In the genomic region with DNA sequence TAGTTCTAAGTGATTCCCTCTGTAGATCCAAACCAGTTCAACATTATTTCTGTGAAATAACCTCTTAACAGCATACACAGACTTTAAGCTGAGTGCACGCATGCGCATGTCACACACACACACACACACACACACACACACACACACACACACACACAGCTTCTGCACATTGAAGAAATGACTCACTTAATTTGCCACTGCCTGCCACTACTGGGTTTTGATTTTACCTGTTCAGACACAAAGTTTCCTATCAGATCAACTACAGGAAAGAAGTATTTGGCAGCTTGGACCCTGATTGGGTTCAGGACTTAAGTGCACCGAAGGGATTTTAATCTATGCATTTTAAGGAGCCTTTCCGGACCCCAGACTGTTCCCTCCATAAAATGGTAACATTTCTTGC, we compare ENCODE assay signal across 7 mouse cellular contexts. TPM values are rescaled to one million over a fixed set of nuclear protein-coding genes. Genes with fewer than 3 reads are reported as not detected.
A peak's percentile ranks its signal among the peaks of the same experiment; 100 is the strongest.
DNase-seq lines count a peak whose midpoint lies in the region; ATAC-seq lines count a peak whose summit lies in the region.

No protein-coding gene starts in this region.

- H3K4me1 ChIP-seq in neural tube, embryonic 11.5 days (ENCODE audit: control insufficient read depth, insufficient read depth, low read length) = 0 out of 2 replicates have a peak, but pooled peaks cover 4% of the 10 kb centered on the region
- H3K4me1 ChIP-seq in forebrain, embryonic 15.5 days = peaks cover 9% of the 10 kb centered on the region
- peaks cover 13% of the 10 kb centered on the region; the same call in 1 of the 2 replicates for H3K4me1 ChIP-seq in limb, embryonic 11.5 days (ENCODE audit: control insufficient read depth, insufficient read depth, low read length)
- H3K4me1 ChIP-seq in stomach, embryonic 15.5 days = peaks cover 8% of the 10 kb centered on the region; the same call in 1 of the 2 replicates

- intact Hi-C loops in left cerebral cortex, postnatal 36 days (cut with DNase I) = loop anchor here (5.0 kb wide), 1 partner anchor 67 kb away; a partner anchor contains a TSS

- no peaks in the 10 kb centered on the region for H3K27me3 ChIP-seq in neural tube, embryonic 11.5 days (ENCODE audit: control insufficient read depth, insufficient read depth, low read length)
- no peaks in the 10 kb centered on the region for H3K27me3 ChIP-seq in forebrain, embryonic 15.5 days
- H3K27me3 ChIP-seq in limb, embryonic 11.5 days (ENCODE audit: control insufficient read depth, insufficient read depth, low read length) = peaks cover 15% of the 10 kb centered on the region
- H3K27me3 ChIP-seq in stomach, embryonic 15.5 days (replicated peaks) = 0 out of 2 replicates have a peak, but pooled peaks cover 5% of the 10 kb centered on the region

- no peak overlapping the region for H3K4me3 ChIP-seq in neural tube, embryonic 11.5 days (ENCODE audit: low read depth, low read length)
- H3K4me3 ChIP-seq in forebrain, embryonic 15.5 days = peak overlapping the region; percentile 62
- no peak overlapping the region; the same call in 1 of the 2 replicates for H3K4me3 ChIP-seq in limb, embryonic 11.5 days (ENCODE audit: low read depth, low read length)
- H3K4me3 ChIP-seq in stomach, embryonic 15.5 days (replicated peaks) = peak overlapping the region; percentile 59; the same call in 1 of the 2 replicates

- no peak for ATAC-seq in neural tube, embryonic 11.5 days (ENCODE audit: insufficient read depth, low FRiP score, low TSS enrichment)
- no peak for ATAC-seq in forebrain, embryonic 15.5 days (replicated peaks)
- ATAC-seq in limb, embryonic 11.5 days (ENCODE audit: insufficient number of reproducible peaks, low FRiP score, low TSS enrichment, low read depth) = no peak
- no peak for ATAC-seq in stomach, embryonic 15.5 days (ENCODE audit: insufficient read depth, low FRiP score, low read depth)

- no peaks in the 10 kb centered on the region for H3K36me3 ChIP-seq in neural tube, embryonic 11.5 days (ENCODE audit: control insufficient read depth, insufficient read depth, low read length)
- H3K36me3 ChIP-seq in forebrain, embryonic 15.5 days = no peaks in the 10 kb centered on the region
- no peaks in the 10 kb centered on the region for H3K36me3 ChIP-seq in limb, embryonic 11.5 days (ENCODE audit: control insufficient read depth, insufficient read depth, low read length)
- no peaks in the 10 kb centered on the region for H3K36me3 ChIP-seq in stomach, embryonic 15.5 days

- WGBS in neural tube, embryonic 11.5 days = 60% methylated on average over 4 of the region's 4 CpGs
- 56% methylated on average over 4 of the region's 4 CpGs for WGBS in forebrain, embryonic 15.5 days
- 61% methylated on average over 4 of the region's 4 CpGs for WGBS in limb, embryonic 11.5 days
- WGBS in stomach, embryonic 15.5 days = 61% methylated on average over 4 of the region's 4 CpGs

- no peak for DNase-seq in neural tube, embryonic 11.5 days (ENCODE audit: low spot score)
- no peak for DNase-seq in neural tube, embryonic 10.5 days (ENCODE audit: extremely low spot score, low spot score)
- DNase-seq in limb, embryonic 11.5 days (ENCODE audit: low spot score) = no peak
- no peak for DNase-seq in thymus, postnatal 0 days (ENCODE audit: low spot score)
- no peak for DNase-seq in left cerebral cortex, postnatal 36 days (ENCODE audit: low spot score in 2 of 2)

- H3K4me2 ChIP-seq in neural tube, embryonic 11.5 days (ENCODE audit: low read depth) = peak overlapping the region; percentile 98
- H3K4me2 ChIP-seq in forebrain, embryonic 15.5 days (replicated peaks) = peak overlapping the region; percentile 85
- H3K4me2 ChIP-seq in limb, embryonic 11.5 days (ENCODE audit: low read depth, severe bottlenecking) = peak overlapping the region; percentile 97; the same call in 1 of the 2 replicates
- peak overlapping the region; percentile 95 for H3K4me2 ChIP-seq in stomach, embryonic 15.5 days

- no peak overlapping the region for H3K27ac ChIP-seq in neural tube, embryonic 11.5 days (ENCODE audit: low read depth, low read length)
- peak overlapping the region; percentile 46; the same call in 1 of the 2 replicates for H3K27ac ChIP-seq in forebrain, embryonic 15.5 days (replicated peaks)
- H3K27ac ChIP-seq in limb, embryonic 11.5 days (replicated peaks; ENCODE audit: low read depth, low read length) = no peak overlapping the region
- no peak overlapping the region for H3K27ac ChIP-seq in stomach, embryonic 15.5 days

- no peak overlapping the region for H3K9ac ChIP-seq in neural tube, embryonic 11.5 days (ENCODE audit: low read length)
- no peak overlapping the region for H3K9ac ChIP-seq in forebrain, embryonic 15.5 days (replicated peaks)
- H3K9ac ChIP-seq in limb, embryonic 11.5 days (ENCODE audit: low read length) = no peak overlapping the region
- H3K9ac ChIP-seq in stomach, embryonic 15.5 days = no peak overlapping the region

- no peaks in the 10 kb centered on the region for H3K9me3 ChIP-seq in neural tube, embryonic 11.5 days (ENCODE audit: control insufficient read depth, low read length)
- H3K9me3 ChIP-seq in forebrain, embryonic 15.5 days = no peaks in the 10 kb centered on the region
- H3K9me3 ChIP-seq in limb, embryonic 11.5 days (ENCODE audit: control insufficient read depth, low read length) = no peaks in the 10 kb centered on the region
- no peaks in the 10 kb centered on the region for H3K9me3 ChIP-seq in stomach, embryonic 15.5 days

RNA-seq across cellular contexts. Expression of a gene that starts 2.0 kb away (rescaled TPM):
- 2.3 and 2.4 TPM in 2 replicates for polyA plus RNA-seq in neural tube, embryonic 11.5 days (2014; fragmentation: Nextera tagmentation; extraction: Ambion mirVana)
- 10.5 TPM in 2 replicates for polyA plus RNA-seq in forebrain, embryonic 15.5 days (2015; fragmentation: Nextera tagmentation; extraction: Ambion mirVana)
- 1.7 and 2.3 TPM in 2 replicates for polyA plus RNA-seq in limb, embryonic 11.5 days (2014; fragmentation: Nextera tagmentation; extraction: Ambion mirVana)
- 16.2 and 16.7 TPM in 2 replicates for polyA plus RNA-seq in stomach, embryonic 15.5 days (2015; fragmentation: Nextera tagmentation; extraction: Ambion mirVana)
- 0.32 and 0.33 TPM in 2 replicates for polyA plus RNA-seq in thymus, postnatal 0 days (2015; fragmentation: Nextera tagmentation; extraction: Ambion mirVana)
- 100 to 1,000 TPM; 179 to 198 TPM for total RNA-seq in left cerebral cortex, postnatal 36 days (2021)

Comparison
In these comparisons a context has a peak if more than half of its experiments do, and no peak if none do; other contexts are left out.
1. H3K4me3 ChIP-seq: peak in forebrain, embryonic 15.5 days (single experiment) and stomach, embryonic 15.5 days (single experiment); none in neural tube, embryonic 11.5 days (single experiment) and limb, embryonic 11.5 days (single experiment).
2. Peak in every context shown above with its lines, with median percentiles within 50 percentile points of each other: H3K4me2 ChIP-seq.